Mouse (Mus musculus) left cerebral cortex, postnatal 4 days (tissue): ENCODE measurements around the gene Sgcd. TPM values are rescaled to one million over a fixed set of nuclear protein-coding genes. Genes with fewer than 3 reads are reported as not detected.

Source experiments
- DNase-seq: peaks from one replicate; pipeline ENCODE4 v3.0.0-alpha.2; 2022
- intact Hi-C: fragments of 180-260 bp; cut with DNase I; formaldehyde crosslinking; loops from one replicate; pipeline ENCODE4 v1.15.1; 2025
- total RNA-seq, 2 experiments: library from RNA; stranded (reverse); gene quantifications; 2 replicates each; pipeline ENCODE4 v1.2.3; 2021

The Sgcd gene
- total RNA-seq, 2 experiments from 2014 or later, result 17.7 to 20.8 TPM

DNA sequence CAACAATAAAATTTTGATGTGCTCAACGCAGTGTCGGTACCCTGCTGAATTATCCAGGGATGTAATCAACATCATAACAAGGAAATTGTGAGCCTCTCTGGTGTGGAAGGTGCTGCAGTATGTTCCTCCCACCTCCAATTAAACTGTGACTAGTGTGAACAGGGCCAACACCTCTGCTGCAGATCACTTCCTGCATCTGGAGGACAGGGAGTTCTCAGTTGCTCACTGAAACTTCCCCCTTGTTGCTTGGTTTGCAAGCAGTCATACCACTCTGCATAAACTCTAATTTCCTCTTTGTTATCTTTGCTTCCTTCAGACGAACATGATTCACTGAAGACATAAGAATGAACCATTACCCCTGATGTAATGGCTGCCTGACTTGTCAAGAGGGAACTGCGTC is 925.1 kb downstream of the Sgcd start:
- DNase-seq, result no peak
- intact Hi-C loops, result no loop called here

DNA sequence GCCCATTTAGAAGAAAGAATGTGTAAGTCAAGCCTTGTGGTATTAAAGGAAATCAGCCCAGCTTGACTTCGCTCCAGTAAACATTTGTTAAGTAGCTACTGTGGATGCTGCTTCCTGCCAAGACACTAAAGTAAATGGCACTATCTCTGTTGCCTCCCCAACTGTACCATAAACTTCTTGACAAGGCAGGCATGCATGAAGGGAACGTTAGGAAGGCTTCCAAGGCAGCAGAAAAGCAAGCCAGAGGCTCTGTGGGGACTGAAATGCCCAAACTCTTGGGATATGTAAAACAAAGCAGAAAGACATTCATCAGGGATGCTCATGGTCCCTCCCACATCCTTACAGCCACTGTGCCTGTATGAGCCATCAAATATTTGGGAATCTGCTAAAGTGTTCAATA is 938.4 kb downstream of the Sgcd start:
- intact Hi-C loops, result no loop called here
- DNase-seq, result peak; percentile 2

DNA sequence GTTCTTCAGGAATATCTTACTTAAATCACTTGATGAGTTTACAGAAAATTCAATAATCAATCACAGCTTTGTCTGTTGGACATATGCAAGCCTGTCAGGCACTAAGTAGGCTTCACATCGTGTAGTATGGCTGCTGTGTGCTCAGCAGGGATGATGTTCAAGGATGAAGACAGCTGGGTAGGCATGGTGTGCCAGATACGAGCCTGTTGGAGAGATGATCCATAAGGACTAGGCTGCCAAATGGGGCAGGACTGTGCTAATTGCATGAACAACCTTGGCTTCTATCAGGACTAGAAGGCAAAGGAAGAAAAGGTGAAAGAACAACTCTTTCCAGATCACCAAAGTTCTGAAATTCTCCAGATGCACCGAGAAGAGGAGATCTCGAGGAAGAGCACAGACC is 939.0 kb downstream of the Sgcd start:
- intact Hi-C loops, result no loop called here
- DNase-seq, result peak; percentile 51

DNA sequence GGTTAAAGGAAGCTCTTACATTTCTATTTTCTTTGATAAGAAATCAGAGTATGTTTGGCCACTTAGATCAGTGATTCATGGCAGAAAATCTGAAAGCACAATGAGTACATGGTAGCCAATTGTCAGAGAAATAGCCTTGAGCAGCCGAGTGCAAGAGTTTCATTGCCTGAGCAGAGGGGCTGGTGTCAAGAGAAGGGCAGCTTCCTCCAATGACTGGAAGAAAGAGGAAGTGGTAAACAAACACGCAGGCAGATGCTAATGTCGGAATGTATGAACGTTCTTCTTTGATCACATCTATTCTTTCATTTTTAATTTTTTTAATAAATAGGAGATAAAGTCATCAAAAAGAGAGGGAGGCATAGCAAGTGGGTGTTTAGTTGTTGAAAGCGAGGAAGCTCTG is 956.5 kb downstream of the Sgcd start:
- intact Hi-C loops, result no loop called here
- no peak for DNase-seq

GRCm38 (mm10) chr11:47020874-47021273 is 967.9 kb downstream of the Sgcd start:
- intact Hi-C loops, result no loop called here
- peak; percentile 1 for DNase-seq

DNA sequence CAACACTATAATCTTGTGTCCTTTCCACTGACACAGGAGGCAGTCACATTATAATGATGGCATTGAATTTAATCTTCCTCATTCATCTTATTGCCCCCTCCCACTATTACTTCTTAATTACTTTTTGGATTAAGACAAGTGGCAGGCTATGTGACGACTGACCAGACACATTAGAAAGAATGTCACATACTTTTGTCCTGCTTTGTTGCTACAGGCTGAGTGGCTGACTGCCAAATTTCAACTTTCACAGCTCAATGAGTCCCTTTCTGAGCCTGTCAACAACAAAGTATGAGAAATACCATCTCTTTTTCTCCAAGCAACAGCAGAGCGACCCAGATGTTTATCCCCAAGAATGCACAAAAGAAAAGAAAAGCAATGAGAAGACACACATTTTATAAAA is 970.6 kb downstream of the Sgcd start:
- intact Hi-C loops, result no loop called here
- DNase-seq, result peak; percentile 43

GRCm38 (mm10) chr11:47015683-47016082 is 973.1 kb downstream of the Sgcd start:
- no peak for DNase-seq
- intact Hi-C loops, result no loop called here

GRCm38 (mm10) chr11:47014278-47014677 is 974.5 kb downstream of the Sgcd start:
- intact Hi-C loops, result no loop called here
- DNase-seq, result no peak

DNA sequence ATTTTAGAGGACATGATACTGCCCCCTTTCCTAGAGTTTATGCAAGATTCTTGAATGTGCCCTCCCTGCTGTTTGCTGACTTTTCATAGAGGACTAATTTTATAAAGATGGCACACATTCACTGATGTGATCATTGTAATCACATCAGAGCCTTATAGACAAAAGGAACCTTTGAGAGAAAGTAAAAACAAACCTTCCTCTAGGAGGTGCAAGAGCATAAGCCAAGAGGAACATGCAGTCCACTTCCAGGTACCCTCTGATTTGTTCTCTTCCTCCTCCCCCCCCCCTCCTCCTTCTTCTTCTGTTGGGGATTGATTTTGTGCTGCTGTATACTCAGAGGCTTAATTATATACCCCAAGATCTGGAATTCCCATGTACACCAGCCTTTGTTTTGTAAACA is 978.6 kb downstream of the Sgcd start:
- intact Hi-C loops, result no loop called here

DNA sequence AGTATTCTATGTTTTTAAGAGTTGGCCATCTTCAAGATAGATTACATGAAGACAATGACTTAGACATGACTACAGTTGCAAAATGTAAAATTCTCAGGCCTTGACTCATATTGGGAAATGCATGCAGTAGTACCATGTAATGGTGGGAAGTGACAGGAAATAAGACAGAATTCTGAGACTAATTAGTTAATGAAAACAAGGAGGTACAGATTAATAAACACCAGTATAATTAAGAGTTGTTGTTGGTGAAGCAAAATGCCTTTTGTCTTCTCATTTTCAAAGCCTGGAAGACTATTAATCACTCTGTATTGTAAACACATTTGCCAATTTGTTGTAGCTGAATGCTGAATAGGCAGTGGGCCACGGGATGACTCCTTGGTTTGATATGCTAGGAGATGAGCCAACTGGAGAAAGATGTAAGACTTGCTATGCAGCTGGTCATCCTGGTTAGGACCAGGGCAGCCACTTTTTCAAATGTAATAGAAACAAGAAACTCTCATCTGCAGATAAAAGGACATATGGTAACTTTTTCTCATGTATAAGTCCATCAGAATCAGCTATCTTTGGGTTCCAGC is 983.4 kb downstream of the Sgcd start:
- intact Hi-C loops, result no loop called here
- no peak for DNase-seq

More for the DNA sequence above, 978.6 kb downstream of the Sgcd start:
- DNase-seq, result no peak

DNA sequence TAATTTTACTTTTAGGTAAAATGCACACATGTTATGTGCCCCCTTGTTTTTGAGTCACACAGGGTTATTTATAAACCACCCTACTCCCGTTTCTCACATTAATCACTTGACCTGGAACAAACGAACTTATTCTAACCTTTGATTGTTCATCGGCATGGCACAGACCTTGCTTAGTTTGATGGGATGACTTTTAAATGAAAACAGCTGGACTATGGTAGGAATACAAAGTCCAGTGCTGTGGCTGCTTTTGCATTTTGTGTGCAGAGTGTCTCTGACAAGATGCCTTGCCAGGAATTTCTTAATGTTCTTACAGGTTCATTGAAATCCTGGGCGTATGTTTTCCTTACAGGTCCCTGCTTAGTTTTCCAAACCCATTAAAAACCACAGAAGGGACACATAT is 1049.5 kb downstream of the Sgcd start:
- intact Hi-C loops, result no loop called here
- DNase-seq, result no peak

GRCm38 (mm10) chr11:46924946-46925345 is 1063.8 kb downstream of the Sgcd start:
- intact Hi-C loops, result loop anchor here (10.0 kb wide), 2 partner anchors 1670 to 1850 kb away; no protein-coding TSS in a partner anchor
- DNase-seq, result no peak

DNA sequence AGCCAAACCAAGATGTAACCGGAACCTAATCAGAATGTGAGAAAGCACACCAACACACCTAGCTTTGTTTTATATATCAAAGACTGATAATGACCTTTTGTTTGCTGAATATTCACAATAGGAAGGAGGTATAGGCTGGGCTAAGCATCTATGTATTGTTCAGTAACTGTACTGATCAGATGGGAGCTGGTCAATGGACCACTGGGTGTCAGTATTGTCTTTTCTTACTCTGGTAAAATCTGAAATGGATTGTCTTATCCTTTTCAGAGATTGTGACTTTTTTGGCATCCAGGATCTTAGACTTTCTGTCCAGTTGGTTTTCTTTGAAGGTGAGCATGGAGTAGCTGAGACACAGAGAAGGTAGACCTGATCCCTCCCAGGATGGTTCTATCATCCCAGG is 1068.5 kb downstream of the Sgcd start:
- intact Hi-C loops, result loop anchor here (10.0 kb wide), 2 partner anchors 1675 to 1855 kb away; no protein-coding TSS in a partner anchor
- no peak for DNase-seq

DNA sequence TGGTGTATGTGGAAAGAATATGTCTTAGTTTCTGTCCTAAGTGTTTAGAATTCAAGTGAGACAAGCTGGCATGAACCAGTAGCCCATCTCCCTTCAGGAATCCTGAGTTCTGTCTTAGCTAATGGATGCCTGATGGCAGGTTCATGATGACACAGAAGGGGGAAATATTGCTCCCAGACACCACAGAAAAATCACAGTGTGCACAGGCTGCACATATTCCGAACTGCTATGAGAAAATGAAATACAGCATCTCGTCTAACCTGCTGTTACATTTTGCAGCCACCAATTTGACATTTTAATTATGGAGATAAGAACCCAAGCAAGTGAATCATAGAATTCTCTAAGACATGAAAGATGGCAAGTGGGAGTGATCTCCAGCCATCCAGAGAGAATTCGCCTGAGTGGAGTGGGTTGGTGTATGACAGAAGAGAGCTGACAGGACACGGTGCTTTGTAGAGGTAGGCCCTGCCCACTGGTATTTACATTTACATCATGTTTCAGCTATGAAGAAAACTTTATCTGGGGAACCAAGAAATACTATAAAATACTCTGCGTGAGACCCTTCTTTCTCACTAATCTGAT is 1076.0 kb downstream of the Sgcd start:
- intact Hi-C loops, result no loop called here
- DNase-seq, result no peak

GRCm38 (mm10) chr11:46904281-46904680 is 1084.5 kb downstream of the Sgcd start:
- DNase-seq, result no peak
- intact Hi-C loops, result no loop called here

DNA sequence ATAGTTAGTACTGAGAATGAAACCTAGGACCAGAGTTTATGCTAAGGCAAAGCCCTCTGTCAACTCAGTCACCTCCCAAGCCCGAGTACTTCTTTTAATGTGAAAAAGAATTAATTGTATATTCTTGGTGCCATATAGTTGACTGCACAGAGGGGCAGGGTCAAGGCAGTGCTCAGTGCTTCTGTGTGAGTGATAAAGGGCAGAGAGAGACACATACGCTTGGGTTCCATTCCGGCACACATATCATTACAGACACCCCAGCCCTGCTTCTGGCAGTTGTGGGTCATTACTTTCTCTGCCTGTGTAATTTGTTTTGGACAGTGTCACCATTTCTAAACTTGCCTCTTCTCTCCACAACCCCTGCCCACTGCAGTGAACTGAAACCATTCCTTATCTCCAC is 1099.7 kb downstream of the Sgcd start:
- intact Hi-C loops, result no loop called here
- DNase-seq, result no peak

DNA sequence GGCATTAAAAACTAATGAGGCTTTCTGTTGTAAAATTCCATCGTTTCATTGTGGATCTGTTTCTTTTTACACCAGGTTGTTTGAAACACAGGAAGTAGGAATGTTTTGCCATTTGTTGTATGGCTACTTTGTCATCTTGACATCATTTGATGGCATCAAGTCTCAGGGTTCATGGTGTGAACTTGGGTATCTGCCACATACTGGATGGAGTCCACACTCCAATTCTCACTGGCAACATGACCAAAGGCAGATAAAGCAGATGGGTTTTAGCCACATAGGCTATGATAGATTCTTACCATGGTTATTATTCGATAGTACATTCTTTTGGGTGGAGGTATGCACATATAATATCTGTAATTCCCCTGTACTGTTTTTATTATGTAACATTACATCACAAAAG is 1106.3 kb downstream of the Sgcd start:
- intact Hi-C loops, result no loop called here
- no peak for DNase-seq

DNA sequence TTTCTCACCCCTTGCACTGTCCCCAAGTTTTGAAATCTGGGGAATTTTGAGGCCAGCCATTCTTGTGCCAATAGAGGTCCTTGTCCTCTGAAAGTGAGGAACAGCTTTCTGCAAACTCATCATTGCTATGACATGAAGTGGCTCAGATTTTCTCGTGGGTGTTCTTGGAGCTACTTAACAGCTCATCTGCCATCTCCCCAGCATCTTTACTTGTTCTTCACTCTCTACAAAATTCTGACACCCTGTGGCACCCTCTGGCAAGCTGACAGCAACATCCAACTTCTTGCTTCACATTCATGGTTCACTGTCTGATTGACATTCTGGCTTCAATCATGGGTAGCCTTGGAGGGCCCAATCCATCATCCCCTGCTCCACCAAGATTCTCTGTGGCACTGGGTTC is 1113.0 kb downstream of the Sgcd start:
- DNase-seq, result no peak
- intact Hi-C loops, result no loop called here

DNA sequence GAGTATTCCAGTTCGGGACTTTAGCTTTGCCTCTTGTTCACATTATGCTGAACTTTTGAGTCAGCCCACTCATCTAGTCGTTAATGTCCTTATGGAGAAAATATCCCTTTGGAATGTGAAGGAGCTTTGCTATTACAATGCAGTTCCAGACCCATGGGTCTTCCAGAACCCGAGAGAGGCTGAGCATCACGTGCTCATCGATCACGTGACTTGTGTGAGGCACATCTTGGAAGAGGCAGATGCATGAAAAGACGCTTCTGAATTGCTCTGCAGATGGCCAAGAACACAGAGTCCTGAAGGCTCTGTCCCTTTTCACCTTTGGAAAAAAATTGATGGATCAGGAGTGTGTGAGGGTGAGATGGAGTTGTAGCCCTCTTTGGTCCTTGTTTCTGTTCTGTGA is 1120.2 kb downstream of the Sgcd start:
- intact Hi-C loops, result no loop called here

GRCm38 (mm10) chr11:46864809-46865208 is 1124.0 kb downstream of the Sgcd start:
- peak; percentile 55 for DNase-seq
- intact Hi-C loops, result no loop called here

More for the DNA sequence above, 1120.2 kb downstream of the Sgcd start:
- DNase-seq, result no peak

DNA sequence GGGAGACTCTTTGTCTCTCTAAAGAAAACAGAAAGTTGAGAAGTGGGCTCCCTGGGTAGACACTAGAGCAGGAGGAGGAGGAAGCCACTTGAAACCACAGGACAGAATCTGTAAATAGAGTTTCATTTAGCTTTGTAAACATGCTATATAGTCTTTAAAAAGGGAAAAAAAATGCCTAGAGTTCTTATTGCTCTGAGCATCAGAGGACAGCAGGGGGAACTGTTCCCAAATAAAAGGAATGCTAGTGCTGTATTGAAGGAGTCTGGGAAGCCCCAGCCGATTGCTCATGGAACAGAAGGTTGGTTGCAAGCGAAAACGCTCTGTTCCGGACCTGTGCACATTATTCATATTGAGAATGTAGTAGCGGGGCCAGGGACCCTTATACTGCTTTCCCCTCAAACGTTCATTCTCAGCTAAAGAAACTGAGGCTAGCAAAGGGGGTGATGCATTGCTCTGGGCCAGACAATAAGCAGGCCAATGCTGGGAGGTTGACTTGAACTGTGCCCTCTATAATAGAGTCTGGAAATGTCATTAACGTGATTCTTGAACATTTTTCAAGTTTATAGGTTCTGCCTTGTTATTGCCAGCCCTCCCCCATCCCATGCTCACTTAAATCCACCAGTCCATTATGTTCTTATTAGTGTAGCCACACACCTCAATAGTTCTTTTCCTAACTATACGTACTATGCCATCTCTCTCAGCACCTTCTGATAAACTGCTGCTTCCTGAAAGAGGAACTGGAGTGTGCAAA is 1140.4 kb downstream of the Sgcd start:
- intact Hi-C loops, result loop anchor here (10.0 kb wide), 2 partner anchors 1736 to 1926 kb away; no protein-coding TSS in a partner anchor
- peak; percentile 11 for DNase-seq

- DNase-seq, result no peak
- intact Hi-C loops, result loop anchor here (10.0 kb wide), 2 partner anchors 1737 to 1927 kb away; no protein-coding TSS in a partner anchor
These were observed 1140.9 kb downstream of the Sgcd start for GRCm38 (mm10) chr11:46847827-46848220.
